Mouse (Mus musculus) neural tube, embryonic 11.5 days (tissue): ENCODE results near the gene Cd63. TPM values are rescaled to one million over a fixed set of nuclear protein-coding genes. Genes with fewer than 3 reads are reported as not detected.
A peak's percentile ranks its signal among the peaks of the same experiment; 100 is the strongest.

ENCODE experiments used
- ATAC-seq: fragments of 200-750 bp; cut with Nextera tagmentation; 2 replicates; pipeline ENCODE4 v1.8.0; 2017; ENCODE audit warnings: moderate number of reproducible peaks, mild to moderate bottlenecking, moderate TSS enrichment, moderate library complexity; ENCODE audit not compliant: insufficient read depth, low FRiP score, low TSS enrichment
- DNase-seq: peaks from one replicate; pipeline ENCODE4 v3.0.0-alpha.2; 2015; ENCODE audit warnings: low spot score
- H3K27ac ChIP-seq: fragments of 300-500 bp; sonication (generic); 2 replicates; pipeline ENCODE4 v1.5.1; 2014; ENCODE audit warnings: low read depth, mild to moderate bottlenecking, low read length
- H3K27me3 ChIP-seq: fragments of 300-500 bp; sonication (generic); 2 replicates; pipeline ENCODE4 v1.6.1; 2014; ENCODE audit warnings: mild to moderate bottlenecking, low read length, mixed read lengths; ENCODE audit not compliant: control insufficient read depth, insufficient read depth
- H3K36me3 ChIP-seq: fragments of 300-500 bp; sonication (generic); 2 replicates; pipeline ENCODE4 v1.6.1; 2014; ENCODE audit warnings: mild to moderate bottlenecking, low read length, moderate library complexity, mixed read lengths; ENCODE audit not compliant: control insufficient read depth, insufficient read depth
- H3K4me1 ChIP-seq: fragments of 300-500 bp; sonication (generic); 2 replicates; pipeline ENCODE4 v1.6.1; 2014; ENCODE audit warnings: low read length, mixed read lengths; ENCODE audit not compliant: control insufficient read depth, insufficient read depth
- H3K4me2 ChIP-seq: fragments of 300-500 bp; sonication (generic); 2 replicates; pipeline ENCODE4 v1.6.1; 2014; ENCODE audit warnings: low read depth, mild to moderate bottlenecking, moderate library complexity
- H3K4me3 ChIP-seq: fragments of 300-500 bp; sonication (generic); 2 replicates; pipeline ENCODE4 v1.5.1; 2014; ENCODE audit warnings: low read depth, low read length
- H3K9ac ChIP-seq: fragments of 300-500 bp; sonication (generic); 2 replicates; pipeline ENCODE4 v1.6.1; 2014; ENCODE audit warnings: mild to moderate bottlenecking, low read length
- H3K9me3 ChIP-seq: fragments of 300-500 bp; sonication (generic); 2 replicates; pipeline ENCODE4 v1.6.1; 2016; ENCODE audit warnings: low read length; ENCODE audit not compliant: control insufficient read depth
- WGBS: fragments of 180-500 bp; shearing (Covaris S2); extraction: QIAGEN DNeasy Blood & Tissue Kit; methylation state at CpG from one replicate; pipeline ENCODE4 v1.1.7; 2014; 5-methylcytosine and 5-hydroxymethylcytosine counted together
- polyA plus RNA-seq: library from polyadenylated mRNA; unstranded; fragments of >200 nt; fragmentation: Nextera tagmentation; extraction: Ambion mirVana; gene quantifications from 2 replicates; pipeline ENCODE4 v1.2.1, GENCODE M21; 2014

Cd63 gene
- polyA plus RNA-seq, 1 experiment from 2014 or later, result 192 TPM

GRCm38 (mm10) chr10:128929638-128930378 is 29.0 kb downstream of the Cd63 start:
- Histone ChIP-seq H3K4me1 (no peaks in the 10 kb centered on the region), H3K27me3 (peaks cover 28% of the 10 kb centered on the region), H3K9me3 (no peaks in the 10 kb centered on the region), H3K4me2 (no peak overlapping the region), H3K36me3 (no peaks in the 10 kb centered on the region), H3K4me3 (no peak overlapping the region), H3K27ac (no peak overlapping the region), H3K9ac (no peak overlapping the region)
- 73% methylated on average over 7 of the region's 7 CpGs for WGBS
- no peak for DNase-seq
- ATAC-seq, result no peak

- Histone ChIP-seq H3K4me1 (no peaks in the 10 kb centered on the region), H3K9ac (no peak overlapping the region), H3K4me2 (no peak overlapping the region), H3K27me3 (peaks cover 34% of the 10 kb centered on the region), H3K27ac (no peak overlapping the region), H3K4me3 (no peak overlapping the region), H3K36me3 (no peaks in the 10 kb centered on the region), H3K9me3 (no peaks in the 10 kb centered on the region)
- WGBS, result 77% methylated on average over 2 of the region's 2 CpGs
- no peak for DNase-seq
- no peak for ATAC-seq
These were observed 30.7 kb downstream of the Cd63 start for GRCm38 (mm10) chr10:128931441-128931840.

- DNase-seq (peak; percentile 56), ATAC-seq (peak; percentile 86)
- Histone ChIP-seq H3K4me1 (no peaks in the 10 kb centered on the region), H3K36me3 (no peaks in the 10 kb centered on the region), H3K9me3 (no peaks in the 10 kb centered on the region), H3K9ac (0 out of 2 replicates have a peak within 1 kb of the TSS, but pooled peaks have one; percentile 23), H3K4me2 (peak within 1 kb of the TSS; percentile 72), H3K27ac (no peak within 1 kb of the TSS), H3K27me3 (peaks cover 34% of the 10 kb centered on the region), H3K4me3 (peak within 1 kb of the TSS; percentile 35)
- 0% methylated on average over 26 of the region's 26 CpGs for WGBS
These were observed 32.8 kb downstream of the Cd63 start, which contains the start of gene Itga7 for GRCm38 (mm10) chr10:128933574-128933973. Gene Itga7 (plus strand): TSS chr10:128933818.

- DNase-seq, result no peak
- H3K9ac ChIP-seq, result 0 out of 2 replicates have a peak overlapping the region, but pooled peaks have one; percentile 23
- H3K4me3 ChIP-seq, result peak overlapping the region; percentile 35
- no peaks in the 10 kb centered on the region for H3K4me1 ChIP-seq
- ATAC-seq, result peak; percentile 31
- peaks cover 34% of the 10 kb centered on the region for H3K27me3 ChIP-seq
- peak overlapping the region; percentile 72 for H3K4me2 ChIP-seq
- WGBS, result 2% methylated on average over 21 of the region's 21 CpGs
- H3K9me3 ChIP-seq, result no peaks in the 10 kb centered on the region
- H3K27ac ChIP-seq, result no peak overlapping the region
- H3K36me3 ChIP-seq, result no peaks in the 10 kb centered on the region
These were observed 33.4 kb downstream of the Cd63 start for GRCm38 (mm10) chr10:128933976-128934721.

- Histone ChIP-seq H3K4me1 (no peaks in the 10 kb centered on the region), H3K36me3 (no peaks in the 10 kb centered on the region), H3K9me3 (no peaks in the 10 kb centered on the region), H3K9ac (no peak overlapping the region), H3K27me3 (peaks cover 34% of the 10 kb centered on the region), H3K4me3 (no peak overlapping the region), H3K27ac (no peak overlapping the region), H3K4me2 (no peak overlapping the region)
- ATAC-seq (no peak), DNase-seq (no peak)
- WGBS, result 65% methylated on average over 7 of the region's 7 CpGs
These were observed 34.4 kb downstream of the Cd63 start for GRCm38 (mm10) chr10:128934997-128935787.

- Histone ChIP-seq H3K36me3 (no peaks in the 10 kb centered on the region), H3K4me3 (no peak overlapping the region), H3K4me1 (no peaks in the 10 kb centered on the region), H3K9ac (no peak overlapping the region), H3K27ac (no peak overlapping the region), H3K27me3 (peaks cover 34% of the 10 kb centered on the region), H3K4me2 (no peak overlapping the region), H3K9me3 (no peaks in the 10 kb centered on the region)
- 75% methylated on average over 8 of the region's 8 CpGs for WGBS
- DNase-seq (no peak), ATAC-seq (no peak)
These were observed 35.1 kb downstream of the Cd63 start for GRCm38 (mm10) chr10:128935826-128936440.

- Histone ChIP-seq H3K9ac (no peak overlapping the region), H3K4me3 (no peak overlapping the region), H3K9me3 (no peaks in the 10 kb centered on the region), H3K4me2 (no peak overlapping the region), H3K27me3 (peaks cover 24% of the 10 kb centered on the region), H3K4me1 (no peaks in the 10 kb centered on the region), H3K36me3 (no peaks in the 10 kb centered on the region), H3K27ac (no peak overlapping the region)
- 69% methylated on average over 12 of the region's 12 CpGs for WGBS
- no peak for ATAC-seq
- DNase-seq, result no peak
These were observed 37.1 kb downstream of the Cd63 start for GRCm38 (mm10) chr10:128937756-128938390.

GRCm38 (mm10) chr10:128938457-128938856 is 37.7 kb downstream of the Cd63 start:
- Histone ChIP-seq H3K4me3 (no peak overlapping the region), H3K27ac (no peak overlapping the region), H3K9me3 (no peaks in the 10 kb centered on the region), H3K4me1 (no peaks in the 10 kb centered on the region), H3K4me2 (no peak overlapping the region), H3K36me3 (no peaks in the 10 kb centered on the region), H3K27me3 (peaks cover 19% of the 10 kb centered on the region), H3K9ac (no peak overlapping the region)
- 82% methylated on average over 9 of the region's 9 CpGs for WGBS
- DNase-seq, result no peak
- no peak for ATAC-seq
